Mouse (Mus musculus) brown adipose tissue, adult 24 weeks (tissue): ENCODE data around the gene Gab2. TPM values are rescaled to one million over a fixed set of nuclear protein-coding genes. Genes with fewer than 3 reads are reported as not detected.

Experiments used
- H3K27ac ChIP-seq: fragments of 200-500 bp; replicated peaks from 2 replicates; pipeline ENCODE4 v1.5.1; 2012; ENCODE audit warnings: low read depth, mild to moderate bottlenecking, low read length
- H3K4me1 ChIP-seq: fragments of 200-500 bp; 2 replicates; pipeline ENCODE4 v1.6.1; 2012; ENCODE audit warnings: low read length, mixed read lengths; ENCODE audit not compliant: control insufficient read depth, insufficient read depth, insufficient read length
- H3K4me3 ChIP-seq: fragments of 200-500 bp; 2 replicates; pipeline ENCODE4 v1.5.1; 2012; ENCODE audit warnings: low read depth, mild to moderate bottlenecking, low read length, moderate library complexity; ENCODE audit not compliant: insufficient read depth
- polyA plus RNA-seq: library from polyadenylated mRNA; stranded (reverse); fragments of >200 nt; gene quantifications from 2 replicates; pipeline ENCODE4 v1.2.4, GENCODE M21; 2012; ENCODE audit not compliant: missing spikeins, insufficient read depth, insufficient read length

Gab2 gene
- polyA plus RNA-seq, 1 experiment = 10.0 TPM

DNA sequence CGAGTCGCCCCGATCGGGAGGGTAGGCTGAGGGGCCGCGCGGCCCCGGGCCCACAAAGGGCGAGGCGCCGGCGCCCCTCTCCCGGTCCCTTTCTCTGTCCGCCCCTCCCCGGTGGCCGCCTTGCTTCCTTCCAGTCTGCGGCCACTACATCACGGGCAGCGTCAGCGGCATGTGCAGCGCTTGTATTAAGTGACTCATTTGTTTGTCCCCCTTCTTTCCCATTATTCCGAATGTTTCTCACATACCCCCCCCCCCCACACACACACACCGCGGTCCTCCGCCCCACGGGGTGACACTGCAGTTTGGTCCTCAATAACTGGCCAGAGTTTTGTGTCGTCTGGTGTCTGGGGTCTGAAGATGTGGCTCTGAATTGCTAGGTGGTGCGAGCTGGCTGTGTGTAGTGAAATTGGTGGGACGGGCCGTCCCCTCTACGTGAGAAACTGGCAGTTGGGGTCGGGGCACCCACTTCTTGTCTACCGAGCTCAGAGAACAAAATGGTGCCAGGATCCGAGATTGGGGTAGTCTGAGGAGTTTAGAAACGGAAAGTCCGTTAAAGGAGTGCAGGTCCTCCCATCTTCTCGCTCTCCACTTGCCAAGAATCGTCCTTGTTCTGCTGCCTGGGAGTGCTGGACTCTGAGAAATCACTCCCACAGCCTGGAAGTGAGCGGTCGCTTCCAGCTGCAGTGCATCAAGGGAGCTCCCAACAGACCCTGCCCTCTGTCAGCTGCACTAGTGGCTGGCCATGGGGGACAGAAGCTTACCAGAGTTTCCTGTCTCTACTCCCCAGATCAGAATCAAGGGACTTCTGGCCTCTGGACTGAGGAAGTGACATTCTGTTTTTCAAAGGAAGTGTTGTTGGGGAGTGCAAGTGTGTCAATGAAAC lies 1.1 kb downstream of the Gab2 start:
- Histone ChIP-seq H3K27ac (peak overlapping the region; percentile 87), H3K4me1 (peaks cover 5% of the 10 kb centered on the region; the same call in 1 of the 2 replicates), H3K4me3 (peak overlapping the region; percentile 93)

DNA sequence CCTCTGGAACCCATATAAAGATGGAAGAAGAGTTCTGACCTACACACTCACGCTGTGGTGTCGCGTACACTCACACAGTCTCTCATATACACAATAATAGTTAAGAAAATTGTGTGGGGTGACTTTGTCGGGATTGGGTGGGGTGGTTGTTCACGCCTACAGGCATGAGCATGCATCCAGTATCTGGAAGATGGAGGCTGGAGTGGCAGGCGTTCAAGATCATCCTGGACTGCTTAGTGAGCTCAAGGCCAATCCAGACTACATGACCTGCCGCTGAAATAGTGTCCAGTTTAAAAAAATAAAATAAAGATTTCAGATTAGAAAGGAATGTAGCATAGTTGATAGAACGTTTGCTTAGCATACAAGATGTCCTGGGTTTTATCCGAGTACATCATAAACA lies 2.2 kb downstream of the Gab2 start:
- H3K4me3 ChIP-seq = 0 out of 2 replicates have a peak overlapping the region, but pooled peaks have one; percentile 11
- H3K27ac ChIP-seq = 0 out of 2 replicates have a peak overlapping the region, but pooled peaks have one; percentile 32
- H3K4me1 ChIP-seq = peaks cover 5% of the 10 kb centered on the region; the same call in 1 of the 2 replicates

DNA sequence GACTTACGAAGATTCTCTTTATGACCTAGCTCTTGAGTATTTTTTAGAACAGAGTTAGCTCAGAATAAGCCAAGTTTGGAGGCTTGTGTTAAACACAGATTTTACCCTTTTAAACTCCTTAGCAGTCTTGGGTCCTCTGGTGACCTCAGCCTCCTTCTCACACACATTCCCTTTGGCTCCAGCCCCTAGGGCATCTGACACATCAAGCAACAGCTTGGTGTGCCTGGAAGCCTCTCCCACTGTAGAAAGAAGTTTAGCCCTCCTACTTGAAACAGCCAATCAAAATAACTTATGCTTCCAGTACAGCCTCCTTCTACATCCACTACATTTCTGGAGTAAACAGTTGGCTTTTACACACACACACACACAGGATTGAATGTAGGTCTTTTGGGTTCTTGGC lies 2.8 kb downstream of the Gab2 start:
- H3K4me1 ChIP-seq = peaks cover 4% of the 10 kb centered on the region; the same call in 1 of the 2 replicates
- H3K27ac ChIP-seq = no peak overlapping the region
- H3K4me3 ChIP-seq = no peak overlapping the region

DNA sequence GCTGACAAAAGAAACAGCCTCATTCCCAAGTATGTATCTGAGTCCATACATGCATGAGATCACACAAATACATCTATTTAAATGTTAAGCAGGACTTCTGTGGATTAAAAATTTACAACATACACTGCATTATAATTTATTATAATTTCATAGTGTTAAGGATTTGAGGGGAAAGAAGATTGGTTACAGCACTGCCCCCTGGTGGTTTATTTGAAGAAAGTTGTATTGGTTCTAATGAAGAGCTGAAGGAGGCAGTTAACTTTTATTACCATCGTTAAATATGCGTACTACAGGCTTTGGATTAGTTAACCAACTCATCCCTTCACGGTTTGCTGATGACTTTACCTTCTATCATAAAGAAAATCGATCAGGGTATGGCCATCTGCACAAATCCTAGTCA lies 3.9 kb downstream of the Gab2 start:
- Histone ChIP-seq H3K4me1 (peaks cover 2% of the 10 kb centered on the region), H3K27ac (no peak overlapping the region), H3K4me3 (no peak overlapping the region)

DNA sequence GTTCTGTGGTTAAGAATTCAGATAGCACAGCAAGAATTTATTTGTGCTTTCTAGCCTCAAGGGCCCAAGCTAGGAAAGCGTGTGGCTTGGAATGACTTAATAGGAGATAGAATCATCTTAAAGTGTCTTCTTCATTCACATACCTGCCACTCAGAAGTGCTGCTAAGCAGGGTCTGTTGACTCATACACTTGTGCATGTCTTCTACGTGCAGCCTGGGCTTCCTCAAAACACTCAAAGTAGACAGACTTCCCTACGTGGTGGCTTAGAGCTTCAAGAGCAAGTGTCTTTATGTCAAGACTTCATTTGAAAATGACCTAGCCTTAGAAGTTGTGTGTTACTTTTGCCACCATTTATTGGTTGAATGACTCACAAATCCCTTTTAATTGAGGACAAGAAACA lies 12.9 kb downstream of the Gab2 start:
- no peak overlapping the region for H3K4me3 ChIP-seq
- H3K27ac ChIP-seq = no peak overlapping the region
- no peaks in the 10 kb centered on the region; the same call in 1 of the 2 replicates for H3K4me1 ChIP-seq

DNA sequence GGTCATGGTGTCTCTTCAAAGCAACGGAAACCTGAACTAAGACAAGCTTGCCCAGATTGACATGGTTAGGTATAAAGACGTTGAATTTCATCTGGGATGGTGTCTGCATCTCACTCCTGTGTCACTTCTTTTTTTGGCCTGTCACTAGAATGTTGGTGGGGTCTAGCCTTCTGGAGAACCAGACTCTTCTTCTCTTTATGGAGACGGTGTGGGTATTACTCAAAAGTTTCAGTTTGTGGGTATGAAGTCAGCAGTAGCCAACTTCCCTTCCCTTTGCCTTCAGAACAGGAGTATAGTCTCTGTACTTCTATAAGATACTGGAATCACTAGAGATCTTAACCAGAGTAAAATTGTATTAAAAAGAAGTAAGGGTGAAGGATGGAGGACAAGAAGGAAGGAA lies 26.7 kb downstream of the Gab2 start:
- H3K4me3 ChIP-seq = no peak overlapping the region
- no peaks in the 10 kb centered on the region for H3K4me1 ChIP-seq
- no peak overlapping the region for H3K27ac ChIP-seq

DNA sequence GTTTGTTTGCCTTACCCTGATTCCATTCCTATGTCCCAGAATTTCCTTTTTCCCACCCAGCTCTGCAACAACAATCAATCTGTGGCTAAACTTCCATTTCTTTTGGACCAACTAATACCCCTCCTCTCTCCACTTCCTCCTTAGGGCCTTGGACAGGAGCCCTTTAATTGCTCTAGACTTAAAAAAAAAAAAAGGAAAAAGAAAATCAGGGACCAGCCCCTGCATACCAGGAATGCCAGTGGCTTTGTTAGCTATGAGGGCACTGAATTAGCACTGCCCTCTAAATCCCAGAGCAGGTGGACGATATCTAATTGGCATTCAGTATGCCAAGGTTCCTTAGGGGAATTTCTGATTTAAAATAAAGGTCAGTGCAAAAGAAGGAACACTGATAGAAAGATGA lies 47.6 kb downstream of the Gab2 start:
- Histone ChIP-seq H3K27ac (no peak overlapping the region), H3K4me1 (peaks cover 2% of the 10 kb centered on the region; the same call in 1 of the 2 replicates), H3K4me3 (no peak overlapping the region)

DNA sequence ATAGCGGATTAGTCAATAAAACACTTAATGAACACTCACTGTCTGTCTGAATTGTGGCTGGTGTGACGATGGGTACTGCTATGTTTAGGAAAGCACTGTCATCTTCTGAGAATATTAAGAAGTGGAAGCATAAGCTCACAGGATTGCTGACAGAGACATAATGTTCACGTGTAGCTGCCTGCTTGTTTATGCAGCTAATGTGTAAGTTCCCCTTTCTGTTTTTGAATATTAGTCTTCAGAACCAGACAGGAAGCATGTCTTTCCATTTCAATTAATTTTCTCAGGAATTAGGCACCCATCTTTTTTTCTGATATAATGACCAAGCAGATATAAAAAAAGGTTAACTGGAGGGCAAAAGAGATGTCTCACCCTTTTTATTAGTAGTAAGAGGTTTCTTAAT lies 55.1 kb downstream of the Gab2 start:
- H3K27ac ChIP-seq = no peak overlapping the region
- no peaks in the 10 kb centered on the region for H3K4me1 ChIP-seq
- H3K4me3 ChIP-seq = no peak overlapping the region

DNA sequence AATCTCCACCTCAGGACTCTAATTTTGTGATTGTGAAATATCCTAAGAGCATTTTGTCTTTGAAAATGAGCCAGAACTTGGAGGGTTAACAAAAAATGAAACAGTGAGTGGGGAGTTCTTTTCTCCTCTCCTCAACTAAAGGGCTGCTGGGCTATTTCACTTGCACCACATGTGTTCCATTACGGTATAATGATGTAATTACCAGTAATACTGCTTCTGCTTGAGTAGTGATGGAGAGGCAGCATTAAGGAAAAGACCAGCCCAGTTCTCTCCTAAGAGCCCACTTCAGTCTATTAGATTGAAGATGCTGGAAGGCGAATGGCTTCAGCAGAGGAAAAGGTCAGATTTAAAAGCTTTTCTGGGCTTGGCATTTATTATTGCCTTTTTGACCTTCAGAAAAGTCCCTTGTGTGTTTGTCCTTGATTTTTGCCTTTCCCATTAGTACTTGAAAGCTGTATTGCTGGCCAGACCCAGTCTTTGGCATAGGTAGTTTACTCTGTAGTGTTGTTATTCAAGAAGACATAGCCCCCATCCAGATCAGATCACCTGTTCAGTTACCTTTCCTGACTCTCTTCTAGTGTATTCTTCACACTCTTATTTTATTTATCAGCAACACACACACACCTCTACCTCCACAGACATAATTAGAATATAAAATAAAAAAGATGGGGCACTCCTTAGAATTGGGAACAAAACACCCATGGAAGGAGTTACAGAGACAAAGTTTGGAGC lies 69.9 kb downstream of the Gab2 start:
- no peaks in the 10 kb centered on the region for H3K4me1 ChIP-seq
- no peak overlapping the region for H3K27ac ChIP-seq
- H3K4me3 ChIP-seq = no peak overlapping the region

DNA sequence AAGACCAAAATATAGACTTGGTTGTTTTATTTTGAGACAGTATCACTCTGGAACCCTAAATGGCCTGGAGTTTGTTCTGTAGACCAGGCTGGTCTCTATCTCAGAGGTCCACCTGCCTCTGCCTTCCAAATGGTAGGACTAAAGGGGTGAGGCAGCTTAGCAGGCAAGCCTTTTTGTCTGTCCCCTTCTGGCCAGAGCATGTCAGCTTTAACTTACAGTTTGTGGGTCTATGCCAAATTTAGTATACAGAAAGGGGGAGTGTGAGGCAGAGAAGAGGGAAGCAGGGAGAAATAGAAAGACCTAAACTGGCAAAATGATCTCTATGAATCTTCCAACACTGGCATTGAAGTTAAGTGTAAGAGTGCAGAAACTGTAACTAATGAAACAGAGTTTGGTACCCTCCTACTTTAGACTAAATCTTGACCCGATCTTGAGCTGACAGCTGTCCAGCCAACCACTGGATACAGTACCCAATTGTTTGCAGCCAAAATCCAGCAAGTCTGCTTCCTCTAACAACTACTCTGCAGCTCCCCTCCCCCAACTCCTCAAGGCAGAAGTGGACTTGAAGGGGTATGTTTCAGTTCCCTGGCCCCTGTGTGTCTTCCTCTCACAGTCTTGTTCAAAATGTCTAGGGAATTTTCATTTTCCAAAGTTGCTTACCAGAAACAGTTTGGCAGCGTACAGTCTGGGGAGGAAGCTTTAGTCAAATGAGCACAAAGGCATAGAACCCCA lies 73.5 kb downstream of the Gab2 start:
- Histone ChIP-seq H3K4me3 (no peak overlapping the region), H3K4me1 (no peaks in the 10 kb centered on the region), H3K27ac (0 out of 2 replicates have a peak overlapping the region, but pooled peaks have one; percentile 7)

DNA sequence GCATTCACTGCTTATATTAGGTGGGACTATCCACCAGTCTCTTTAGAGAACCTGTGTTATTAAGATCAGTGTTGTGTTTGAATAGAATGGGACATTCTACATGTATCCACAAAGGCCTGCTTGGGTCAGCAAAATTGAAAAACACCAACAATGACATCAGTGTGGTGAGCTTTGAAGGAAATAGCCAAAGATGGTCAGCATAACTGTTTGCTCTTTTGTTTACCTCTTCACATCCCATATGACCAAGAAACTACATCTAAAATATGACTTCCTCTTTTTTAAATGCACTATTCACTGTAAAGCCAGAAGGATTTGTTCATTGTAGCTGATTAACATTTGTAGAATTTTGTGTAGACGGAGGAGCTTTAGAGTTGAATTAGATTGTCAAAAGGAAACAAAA lies 82.9 kb downstream of the Gab2 start:
- Histone ChIP-seq H3K4me1 (no peaks in the 10 kb centered on the region; the same call in 1 of the 2 replicates), H3K27ac (no peak overlapping the region), H3K4me3 (no peak overlapping the region)

DNA sequence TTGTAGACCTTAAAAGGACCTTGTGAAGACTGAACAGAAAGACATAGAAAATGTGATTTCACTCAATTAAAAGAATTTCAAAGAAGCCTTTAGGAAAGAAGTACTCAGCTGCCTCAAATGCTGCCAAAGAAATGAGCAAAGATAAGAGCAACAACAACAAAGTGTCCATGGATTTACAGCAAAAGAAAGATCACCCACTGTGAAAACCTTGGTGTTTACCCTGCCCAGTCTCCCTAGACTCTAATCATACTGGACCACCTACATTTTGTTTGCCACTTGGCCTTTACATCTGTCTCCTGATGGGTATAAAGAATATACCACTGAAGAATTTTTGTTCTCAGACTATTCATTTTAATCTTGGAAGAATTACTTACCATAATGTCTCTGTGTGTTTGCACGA lies 89.7 kb downstream of the Gab2 start:
- Histone ChIP-seq H3K4me1 (peaks cover 13% of the 10 kb centered on the region), H3K4me3 (no peak overlapping the region), H3K27ac (no peak overlapping the region)

DNA sequence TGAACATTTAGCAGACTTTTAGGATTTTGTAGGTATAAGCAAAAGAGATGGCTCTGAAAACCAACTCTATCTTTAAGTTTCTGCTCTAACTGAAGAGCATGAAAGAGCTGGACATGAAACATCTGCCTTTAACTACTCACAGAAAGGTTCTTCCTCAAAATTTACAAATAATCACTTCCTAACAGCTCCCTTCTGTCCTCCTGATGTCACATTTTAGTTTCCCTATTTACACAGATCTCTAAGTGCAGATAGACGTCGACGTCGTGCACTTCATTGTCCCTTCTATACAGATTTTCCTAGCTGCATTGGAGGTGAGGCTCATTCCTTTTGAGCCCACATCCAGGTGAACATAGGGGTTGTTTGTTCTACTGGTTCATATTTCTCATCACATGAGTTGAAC lies 90.3 kb downstream of the Gab2 start:
- Histone ChIP-seq H3K27ac (peak overlapping the region; percentile 68), H3K4me3 (no peak overlapping the region), H3K4me1 (peaks cover 13% of the 10 kb centered on the region)

DNA sequence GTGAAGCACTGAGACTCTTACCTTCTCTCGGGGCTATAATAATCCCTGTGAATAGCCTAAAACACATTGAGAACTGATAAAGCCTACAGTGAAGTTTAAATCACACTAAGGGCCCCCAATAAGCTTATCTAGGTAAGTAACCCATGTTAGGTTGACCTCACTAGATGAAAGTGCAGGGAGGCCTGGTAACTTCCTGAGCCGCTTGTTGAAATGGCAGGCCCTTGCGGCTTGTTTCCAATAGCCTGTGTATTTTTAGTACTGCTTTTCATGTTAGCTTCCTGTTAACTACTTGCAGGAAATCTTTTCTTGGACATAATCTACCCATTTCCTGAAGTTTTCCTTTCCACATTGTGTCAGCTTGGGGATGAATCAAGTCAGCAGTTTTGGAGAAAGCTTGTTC lies 90.7 kb downstream of the Gab2 start:
- Histone ChIP-seq H3K4me3 (no peak overlapping the region), H3K4me1 (peaks cover 13% of the 10 kb centered on the region), H3K27ac (peak overlapping the region; percentile 71)

DNA sequence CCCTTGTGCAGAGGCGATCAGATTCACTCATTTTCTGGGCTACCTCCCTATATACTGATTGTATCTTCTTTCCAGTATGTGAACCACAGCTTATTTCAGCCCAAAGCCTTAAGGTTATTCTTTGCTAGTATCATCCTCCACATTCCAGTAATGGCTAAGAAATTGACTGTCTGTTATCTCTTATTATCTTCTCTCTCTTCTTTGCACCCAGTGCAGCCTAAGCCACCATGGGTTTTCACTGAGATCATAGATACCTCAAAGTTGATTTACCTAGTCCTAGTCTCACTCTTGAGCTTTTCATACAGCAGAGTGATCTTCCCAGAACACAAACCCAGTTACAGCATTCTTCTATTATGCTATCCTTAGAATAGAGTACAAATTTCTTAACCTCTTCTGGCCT lies 100.5 kb downstream of the Gab2 start:
- no peak overlapping the region for H3K4me3 ChIP-seq

More for the DNA sequence above, 100.5 kb downstream of the Gab2 start:
- H3K4me1 ChIP-seq = peaks cover 3% of the 10 kb centered on the region
- no peak overlapping the region for H3K27ac ChIP-seq
